Mouse (Mus musculus) cortical plate, adult 2 months (tissue): Measurements from ENCODE around the gene Matk. TPM values are rescaled to one million over a fixed set of nuclear protein-coding genes. Genes with fewer than 3 reads are reported as not detected.

ENCODE experiments used
- H3K27ac ChIP-seq: fragments of 200-500 bp; 2 replicates; pipeline ENCODE4 v1.5.1; 2012; ENCODE audit warnings: low read length, control low read depth, inconsistent platforms; ENCODE audit not compliant: insufficient read depth
- H3K4me1 ChIP-seq: fragments of 200-500 bp; 2 replicates; pipeline ENCODE4 v1.6.1; 2011; ENCODE audit warnings: low read length; ENCODE audit not compliant: control insufficient read depth, insufficient read depth
- H3K4me3 ChIP-seq: fragments of 200-500 bp; 2 replicates; pipeline ENCODE4 v1.5.1; 2011; ENCODE audit warnings: mild to moderate bottlenecking, low read length, control low read depth; ENCODE audit not compliant: insufficient read depth
- CTCF ChIP-seq: fragments of 200-500 bp; IDR thresholded peaks from 2 replicates; pipeline ENCODE4 v1.5.1; 2011; ENCODE audit warnings: mild to moderate bottlenecking, control low read depth, low read length; ENCODE audit not compliant: insufficient read depth; ENCODE audit errors: extremely low read depth
- POLR2A ChIP-seq: fragments of 200-500 bp; IDR thresholded peaks from 2 replicates; pipeline ENCODE4 v1.6.1; 2011; ENCODE audit warnings: mild to moderate bottlenecking, low read length, control low read depth; ENCODE audit not compliant: insufficient read depth; ENCODE audit errors: extremely low read depth
- polyA plus RNA-seq: library from polyadenylated mRNA; depleted of rRNA; stranded (reverse); fragments of >200 nt; gene quantifications from 2 replicates; pipeline ENCODE4 v1.2.3, GENCODE M21; 2012

The Matk gene
- polyA plus RNA-seq, 1 experiment: 475 TPM

- no peaks in the 10 kb centered on the region for H3K4me1 ChIP-seq
- TF ChIP-seq POLR2A (no peak), CTCF (no peak)
- no peak overlapping the region for H3K4me3 ChIP-seq
- H3K27ac ChIP-seq: no peak overlapping the region
Observed at GRCm38 (mm10) chr10:81242021-81242420, 10.7 kb upstream of the Matk start.

GRCm38 (mm10) chr10:81244146-81244545 lies 8.6 kb upstream of the Matk start:
- no peaks in the 10 kb centered on the region for H3K4me1 ChIP-seq
- H3K27ac ChIP-seq: no peak overlapping the region
- TF ChIP-seq CTCF: no peak
- TF ChIP-seq POLR2A: no peak
- H3K4me3 ChIP-seq: no peak overlapping the region

- TF ChIP-seq CTCF (peak; percentile 75), POLR2A (no peak)
- Histone ChIP-seq H3K27ac (no peak overlapping the region), H3K4me3 (no peak overlapping the region), H3K4me1 (no peaks in the 10 kb centered on the region)
Observed at GRCm38 (mm10) chr10:81244595-81244994, 8.1 kb upstream of the Matk start.

- H3K27ac ChIP-seq: no peak overlapping the region
- no peaks in the 10 kb centered on the region for H3K4me1 ChIP-seq
- no peak overlapping the region for H3K4me3 ChIP-seq
- TF ChIP-seq POLR2A (no peak), CTCF (no peak)
Observed at GRCm38 (mm10) chr10:81245166-81245565, 7.6 kb upstream of the Matk start.

GRCm38 (mm10) chr10:81247804-81248203 lies 4.9 kb upstream of the Matk start:
- Histone ChIP-seq H3K4me3 (no peak overlapping the region), H3K4me1 (no peaks in the 10 kb centered on the region), H3K27ac (no peak overlapping the region)
- TF ChIP-seq CTCF (no peak), POLR2A (no peak)

GRCm38 (mm10) chr10:81249442-81249841 lies 3.3 kb upstream of the Matk start:
- no peak for TF ChIP-seq POLR2A
- no peak for TF ChIP-seq CTCF
- Histone ChIP-seq H3K27ac (no peak overlapping the region), H3K4me1 (no peaks in the 10 kb centered on the region), H3K4me3 (no peak overlapping the region)

- TF ChIP-seq CTCF (no peak), POLR2A (no peak)
- H3K27ac ChIP-seq: no peak overlapping the region
Observed at GRCm38 (mm10) chr10:81254886-81255285, 2.2 kb downstream of the Matk start.

GRCm38 (mm10) chr10:81257158-81258039 lies 4.7 kb downstream of the Matk start:
- peak overlapping the region; percentile 86 for H3K4me3 ChIP-seq
- TF ChIP-seq CTCF: no peak
- 0 out of 2 replicates have a peak, but pooled peaks have one; percentile 10 for TF ChIP-seq POLR2A
- peaks cover 6% of the 10 kb centered on the region for H3K4me1 ChIP-seq
- H3K27ac ChIP-seq: peak overlapping the region; percentile 92

More at GRCm38 (mm10) chr10:81254886-81255285, 2.2 kb downstream of the Matk start:
- Histone ChIP-seq H3K4me1 (peaks cover 6% of the 10 kb centered on the region), H3K4me3 (no peak overlapping the region)

GRCm38 (mm10) chr10:81259225-81259884 lies 6.6 kb downstream of the Matk start:
- Histone ChIP-seq H3K4me3 (peak overlapping the region; percentile 8), H3K4me1 (peaks cover 6% of the 10 kb centered on the region), H3K27ac (peak overlapping the region; percentile 72)
- TF ChIP-seq CTCF: no peak
- no peak for TF ChIP-seq POLR2A
